Mouse (Mus musculus) heart, postnatal 25 days (tissue): Measurements from ENCODE around the gene Otulin. TPM values are rescaled to one million over a fixed set of nuclear protein-coding genes. Genes with fewer than 3 reads are reported as not detected.

Source experiments
- microRNA-seq: library from miRNA; unstranded; fragments of <30 nt; microRNA quantifications from one replicate; pipeline ENCODE4 v1.2.0, GENCODE M21; 2022
- total RNA-seq, 2 experiments: library from RNA; stranded (reverse); gene quantifications; 2 replicates each; pipeline ENCODE4 v1.2.3; 2021

Gene Otulin
- total RNA-seq, 2 experiments from 2014 or later = 22.4 to 26.8 TPM

Small RNA genes lying within 50 kb of the gene (microRNA-seq; reads per million reads assigned to microRNA genes)
- 2.2 reads per million for gene Mir7117

Other genes with a start within 250 kb of the Otulin start
- 100 to 1,000 TPM; 174 to 208 TPM for gene Ank, start 164.0 kb downstream of the Otulin start, total RNA-seq
- 1 to 10 TPM; 2.7 to 3.6 TPM for gene Otulinl, start 50.9 kb upstream of the Otulin start, total RNA-seq